Mouse (Mus musculus): ENCODE measurements around the gene Psma7. TPM values are rescaled to one million over a fixed set of nuclear protein-coding genes. Genes with fewer than 3 reads are reported as not detected.

Psma7 gene
- polyA plus RNA-seq, 1 experiment from 2014 or later, result 143 TPM

DNA sequence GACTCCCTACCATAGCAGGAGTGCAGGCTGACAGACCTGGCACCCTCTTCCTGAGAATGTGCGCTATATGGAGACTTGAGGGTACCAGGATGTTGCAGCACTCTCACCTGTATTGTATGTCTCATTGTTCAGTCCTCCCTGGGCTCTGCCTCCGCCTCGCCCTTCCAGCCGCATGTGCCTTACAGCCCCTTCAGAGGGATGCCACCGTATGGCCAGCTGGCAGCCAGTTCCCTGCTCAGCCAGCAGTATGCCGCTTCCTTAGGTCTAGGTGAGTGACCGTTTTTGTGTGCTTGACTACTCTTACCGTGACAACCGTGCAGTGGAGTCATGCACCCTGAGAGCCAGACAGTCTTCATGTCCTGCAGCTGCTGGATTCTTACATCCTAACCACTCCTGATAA lies 14.5 kb downstream of the Psma7 start:
- Histone ChIP-seq H3K36me3 (ENCODE audit: inconsistent target) (peaks cover 44% of the 10 kb centered on the region), H3K27ac (no peak overlapping the region), H3K4me3 (ENCODE audit: inconsistent target) (no peak overlapping the region), H3K79me2 (ENCODE audit: inconsistent target) (peaks cover 22% of the 10 kb centered on the region; the same call in 1 of the 2 replicates)
- WGBS (ENCODE audit: missing documents), result 88% methylated on average over 9 of the region's 9 CpGs

DNA sequence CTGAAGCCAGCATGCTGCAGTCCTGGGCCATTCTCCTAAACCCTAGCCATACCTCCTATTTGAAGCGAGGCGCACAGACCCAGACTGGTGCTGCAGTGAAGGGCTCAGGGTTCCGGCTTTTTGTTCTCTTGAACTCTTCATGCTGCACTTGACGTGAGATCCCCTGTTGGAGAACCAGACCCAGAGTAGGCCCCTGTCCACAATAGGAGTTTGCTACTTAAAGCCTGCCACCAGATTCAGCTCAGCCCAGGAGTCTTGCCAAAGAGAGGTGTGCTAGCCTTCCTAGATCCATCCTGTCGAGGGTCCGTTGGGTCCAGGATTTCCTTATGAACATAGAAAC lies 16.4 kb downstream of the Psma7 start:
- peaks cover 22% of the 10 kb centered on the region; the same call in 1 of the 2 replicates for H3K79me2 ChIP-seq (ENCODE audit: inconsistent target)
- H3K4me3 ChIP-seq (ENCODE audit: inconsistent target), result peak overlapping the region; percentile 41
- WGBS (ENCODE audit: missing documents), result 36% methylated on average over 6 of the region's 6 CpGs
- H3K27ac ChIP-seq, result no peak overlapping the region
- peaks cover 26% of the 10 kb centered on the region for H3K36me3 ChIP-seq (ENCODE audit: inconsistent target)

DNA sequence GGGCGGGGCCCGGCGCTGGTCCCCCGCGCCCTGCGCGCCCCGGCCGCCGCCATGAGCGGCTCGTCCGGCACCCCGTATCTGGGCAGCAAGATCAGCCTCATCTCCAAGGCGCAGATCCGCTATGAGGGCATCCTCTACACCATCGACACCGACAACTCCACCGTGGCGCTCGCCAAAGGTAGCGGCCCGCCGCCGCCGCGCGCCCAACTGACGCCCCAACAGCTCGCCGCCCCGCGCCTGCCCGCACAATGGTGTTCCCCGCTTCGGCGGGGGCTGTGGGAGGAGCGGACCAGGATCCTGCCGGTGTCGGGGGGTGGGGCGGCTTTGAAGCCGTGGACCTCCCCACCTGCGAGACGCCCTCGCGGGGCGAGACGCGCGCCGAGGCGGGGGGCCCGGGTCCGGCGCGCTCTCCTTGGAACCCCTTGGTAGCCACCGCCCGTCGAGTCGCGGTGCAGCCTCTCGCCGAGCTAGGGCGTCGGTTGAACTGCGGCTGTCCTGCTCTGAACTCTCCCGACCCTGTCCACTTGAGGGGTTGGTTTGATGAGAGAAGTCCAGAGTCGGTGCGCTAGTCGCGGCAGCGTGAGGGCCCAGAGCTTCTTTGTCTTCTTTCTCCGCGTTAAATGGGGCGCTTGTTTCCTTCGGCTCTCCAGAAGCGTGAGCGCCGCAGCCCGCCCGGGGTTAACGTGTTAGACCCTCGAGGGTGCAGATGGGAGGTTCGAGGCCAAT lies 16.9 kb downstream of the Psma7 start:
- Histone ChIP-seq H3K36me3 (ENCODE audit: inconsistent target) (peaks cover 21% of the 10 kb centered on the region; the same call in 1 of the 2 replicates), H3K4me3 (ENCODE audit: inconsistent target) (peak overlapping the region; percentile 41), H3K79me2 (ENCODE audit: inconsistent target) (peaks cover 22% of the 10 kb centered on the region; the same call in 1 of the 2 replicates), H3K27ac (no peak overlapping the region)
- WGBS (ENCODE audit: missing documents), result under 1% methylated on average over 55 of the region's 84 CpGs

DNA sequence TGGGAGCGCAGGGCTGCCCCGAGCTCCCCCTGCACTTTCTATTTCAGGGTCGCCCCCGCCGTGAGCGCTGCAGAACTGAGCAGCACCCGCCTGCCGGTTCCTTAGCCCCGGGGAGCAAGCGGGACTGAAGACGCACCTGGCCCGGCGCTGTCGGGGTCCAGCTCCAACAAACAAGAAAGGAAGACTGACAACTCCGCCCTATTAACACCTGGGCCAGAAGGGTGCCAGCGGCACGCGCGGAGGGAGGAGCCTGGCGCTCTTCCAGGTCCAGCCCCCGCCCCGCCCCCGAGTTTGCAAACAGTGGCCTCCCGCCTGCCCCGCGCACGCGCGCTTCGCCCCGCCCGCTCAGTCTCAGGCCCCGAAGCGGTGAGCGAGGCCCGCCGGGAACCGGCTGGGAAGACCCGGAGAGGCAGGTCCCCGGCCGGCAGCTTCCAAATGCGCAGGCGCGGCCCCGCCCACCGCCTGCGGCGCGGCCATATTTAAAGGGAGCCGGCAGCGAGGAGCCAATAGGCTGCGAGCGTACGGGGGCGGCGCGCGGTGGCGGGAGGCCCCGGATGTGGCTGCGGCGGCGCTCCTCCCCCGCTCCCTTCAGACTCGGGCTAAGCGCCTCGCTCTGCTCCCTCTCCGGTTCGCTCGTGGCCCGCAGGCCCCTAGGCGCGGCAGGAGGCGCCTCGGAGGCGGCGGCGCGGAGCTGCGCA lies 17.7 kb downstream of the Psma7 start, which contains the start of gene Lsm14b:
TSS of gene Lsm14b (plus strand) at position 587 of the 698 bp plus-strand sequence.
- Histone ChIP-seq H3K4me3 (ENCODE audit: inconsistent target) (peak within 1 kb of the TSS; percentile 47), H3K27ac (no peak within 1 kb of the TSS), H3K79me2 (ENCODE audit: inconsistent target) (peaks cover 22% of the 10 kb centered on the region; the same call in 1 of the 2 replicates), H3K36me3 (ENCODE audit: inconsistent target) (peaks cover 14% of the 10 kb centered on the region; the same call in 1 of the 2 replicates)
- WGBS (ENCODE audit: missing documents), result under 1% methylated on average over 63 of the region's 80 CpGs

DNA sequence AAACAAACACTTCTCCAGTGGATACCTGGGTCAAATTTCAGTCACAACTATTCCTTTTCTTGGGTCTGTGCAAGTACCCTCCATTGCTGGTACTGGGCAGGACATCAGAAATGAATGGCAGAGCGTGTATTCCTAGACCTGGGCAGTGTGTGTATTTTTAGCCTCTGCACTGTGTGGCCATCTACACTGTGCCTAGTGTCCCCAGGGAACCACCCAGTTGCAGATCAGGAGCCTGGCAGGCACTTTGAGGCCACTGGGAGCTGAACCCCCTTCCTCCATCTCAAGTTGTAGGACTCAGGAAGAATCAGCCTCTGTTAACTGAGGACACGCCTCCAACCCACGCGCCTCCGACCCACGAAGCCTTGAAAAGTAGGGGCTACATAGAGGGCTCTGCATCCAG lies 19.5 kb downstream of the Psma7 start:
- H3K79me2 ChIP-seq (ENCODE audit: inconsistent target), result peaks cover 22% of the 10 kb centered on the region; the same call in 1 of the 2 replicates
- no peaks in the 10 kb centered on the region for H3K36me3 ChIP-seq (ENCODE audit: inconsistent target)
- no peak overlapping the region for H3K4me3 ChIP-seq (ENCODE audit: inconsistent target)
- H3K27ac ChIP-seq, result no peak overlapping the region
- 90% methylated on average over 2 of the region's 6 CpGs for WGBS (ENCODE audit: missing documents)

DNA sequence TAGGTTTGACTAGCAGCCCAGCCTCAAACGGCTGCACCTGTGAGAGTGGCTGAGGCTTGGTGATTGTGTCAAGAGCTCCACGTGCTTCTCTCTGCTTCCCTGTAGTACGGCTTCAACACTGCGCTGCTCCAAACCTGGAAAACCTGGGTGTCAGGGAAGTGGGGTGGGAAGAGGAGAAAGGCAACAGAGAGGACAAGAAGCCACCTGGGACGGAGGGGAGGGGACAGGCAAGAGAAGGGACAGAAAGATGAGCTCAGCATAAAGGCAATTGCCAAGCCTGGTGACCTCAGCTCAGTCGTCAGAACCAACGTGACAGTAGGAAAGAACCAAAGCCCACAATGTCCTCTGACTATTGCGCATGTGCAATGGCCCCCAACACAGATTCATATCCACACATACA lies 21.3 kb downstream of the Psma7 start:
- peaks cover 5% of the 10 kb centered on the region; the same call in 1 of the 2 replicates for H3K79me2 ChIP-seq (ENCODE audit: inconsistent target)
- H3K4me3 ChIP-seq (ENCODE audit: inconsistent target), result no peak overlapping the region
- no peaks in the 10 kb centered on the region for H3K36me3 ChIP-seq (ENCODE audit: inconsistent target)
- no peak overlapping the region for H3K27ac ChIP-seq
- WGBS (ENCODE audit: missing documents), result 73% methylated on average over 7 of the region's 8 CpGs

DNA sequence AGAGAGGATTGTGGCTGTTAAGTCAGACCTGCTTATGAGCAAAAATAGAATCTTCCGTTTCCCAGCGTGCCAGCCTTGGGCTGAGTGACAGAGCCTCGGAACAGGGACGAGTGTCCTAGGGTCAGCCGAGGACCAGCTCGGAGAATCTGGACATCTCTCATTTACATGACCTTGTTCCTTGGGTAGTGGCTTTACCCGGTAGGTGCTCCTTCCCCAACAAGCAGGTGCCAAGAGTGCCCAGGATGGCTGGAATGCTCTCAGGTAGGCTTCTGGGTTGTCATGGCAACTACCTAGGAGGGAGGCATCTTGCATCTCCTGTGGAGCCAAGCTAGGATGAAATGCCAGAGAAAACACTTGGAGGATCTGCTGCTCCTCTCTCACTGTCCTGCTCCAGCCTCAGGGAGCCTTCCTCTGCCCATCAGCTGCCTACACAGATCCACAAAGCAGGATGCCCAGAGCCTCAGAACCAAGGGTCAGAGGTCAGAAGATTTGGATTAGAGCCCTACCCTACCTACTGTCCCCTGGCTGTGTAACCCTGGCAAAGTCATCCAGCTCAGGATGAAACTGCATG lies 22.1 kb downstream of the Psma7 start:
- no peaks in the 10 kb centered on the region for H3K79me2 ChIP-seq (ENCODE audit: inconsistent target)
- H3K4me3 ChIP-seq (ENCODE audit: inconsistent target), result no peak overlapping the region
- 94% methylated on average over 7 of the region's 7 CpGs for WGBS (ENCODE audit: missing documents)
- no peaks in the 10 kb centered on the region for H3K36me3 ChIP-seq (ENCODE audit: inconsistent target)
- no peak overlapping the region for H3K27ac ChIP-seq

DNA sequence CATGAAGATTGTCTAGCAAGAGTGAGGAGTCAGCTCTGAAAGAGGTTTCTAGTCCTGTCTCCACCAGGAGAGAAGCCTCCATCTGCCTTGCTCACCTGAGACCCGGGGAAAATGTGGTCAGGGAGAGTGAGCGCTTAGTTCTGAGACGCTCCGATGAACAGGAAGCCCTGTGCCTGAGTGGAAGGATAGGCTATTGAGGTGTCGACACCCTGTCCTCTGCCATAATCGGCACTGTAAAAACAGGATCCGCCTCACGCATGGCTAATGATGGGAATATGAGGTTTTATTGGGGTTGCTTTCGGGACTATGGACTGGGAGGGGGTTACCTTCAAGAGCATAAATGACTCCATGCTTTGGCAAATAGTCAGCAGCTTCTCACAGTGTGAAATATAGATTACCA lies 23.7 kb downstream of the Psma7 start:
- WGBS (ENCODE audit: missing documents), result 82% methylated on average over 8 of the region's 9 CpGs
- H3K79me2 ChIP-seq (ENCODE audit: inconsistent target), result no peaks in the 10 kb centered on the region
- no peak overlapping the region for H3K27ac ChIP-seq
- H3K4me3 ChIP-seq (ENCODE audit: inconsistent target), result no peak overlapping the region
- no peaks in the 10 kb centered on the region for H3K36me3 ChIP-seq (ENCODE audit: inconsistent target)

DNA sequence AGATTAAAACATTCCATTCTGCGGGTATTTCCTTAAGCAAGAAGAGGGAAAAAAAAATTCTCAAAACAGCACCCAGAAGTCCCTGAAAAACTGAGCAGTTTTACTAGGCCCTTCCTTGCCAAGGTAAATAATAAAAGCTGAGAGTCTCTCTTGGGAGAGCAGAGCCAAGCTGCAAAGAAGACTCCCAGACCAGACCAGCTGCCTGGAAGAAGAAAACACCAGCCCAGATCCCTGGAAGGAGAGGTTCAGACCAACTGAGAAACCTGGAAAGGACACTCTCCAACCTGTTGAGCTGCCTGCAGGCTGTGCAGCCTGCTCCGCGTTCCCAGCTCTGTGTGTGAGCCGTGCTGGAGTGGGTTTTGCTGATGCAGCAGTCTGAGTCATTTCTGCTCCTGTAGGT lies 24.6 kb downstream of the Psma7 start:
- Histone ChIP-seq H3K36me3 (ENCODE audit: inconsistent target) (no peaks in the 10 kb centered on the region), H3K79me2 (ENCODE audit: inconsistent target) (no peaks in the 10 kb centered on the region), H3K27ac (no peak overlapping the region), H3K4me3 (ENCODE audit: inconsistent target) (no peak overlapping the region)
- 94% methylated on average over 4 of the region's 4 CpGs for WGBS (ENCODE audit: missing documents)

DNA sequence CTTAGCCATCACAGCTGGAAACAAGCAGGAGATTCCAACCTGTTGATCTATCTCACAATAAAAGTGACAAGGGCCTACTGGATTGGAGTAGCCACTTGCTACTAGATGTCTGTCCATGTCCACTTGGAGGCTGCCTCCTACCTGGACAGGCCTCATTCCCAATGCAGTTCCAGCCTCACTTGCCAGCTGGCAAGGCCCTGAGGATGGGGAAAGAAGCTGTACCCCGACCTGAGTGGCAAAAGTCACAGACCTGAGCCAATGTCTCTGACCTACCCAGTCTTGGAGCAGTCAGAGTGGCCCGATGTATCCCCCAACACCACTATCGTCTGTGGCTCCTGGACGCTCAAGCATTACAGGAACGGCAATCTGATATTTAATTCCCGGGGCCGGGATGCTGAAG lies 28.5 kb downstream of the Psma7 start:
- no peak overlapping the region for H3K27ac ChIP-seq
- WGBS (ENCODE audit: missing documents), result 89% methylated on average over 7 of the region's 7 CpGs
- no peaks in the 10 kb centered on the region for H3K79me2 ChIP-seq (ENCODE audit: inconsistent target)
- H3K36me3 ChIP-seq (ENCODE audit: inconsistent target), result no peaks in the 10 kb centered on the region
- H3K4me3 ChIP-seq (ENCODE audit: inconsistent target), result no peak overlapping the region

DNA sequence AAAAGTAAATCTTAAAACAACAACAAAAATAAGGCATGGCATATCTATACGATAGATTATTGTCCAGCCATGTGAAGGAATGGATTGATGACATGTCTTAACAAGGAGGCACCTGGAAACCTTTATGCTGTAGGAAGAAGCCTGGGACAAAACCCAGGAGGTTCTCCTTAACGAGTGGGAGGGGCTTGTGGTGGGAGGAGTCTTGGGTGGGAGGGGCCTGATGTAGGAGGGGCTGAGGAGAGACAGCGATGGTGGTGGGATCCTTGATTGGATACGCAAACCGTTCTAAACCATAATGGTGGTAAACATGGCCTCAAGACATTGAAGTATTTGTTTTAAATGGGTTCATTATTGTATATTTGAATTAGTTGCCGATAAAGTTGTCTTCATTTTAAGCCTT lies 30.9 kb downstream of the Psma7 start:
- Histone ChIP-seq H3K27ac (no peak overlapping the region), H3K79me2 (ENCODE audit: inconsistent target) (no peaks in the 10 kb centered on the region), H3K4me3 (ENCODE audit: inconsistent target) (no peak overlapping the region), H3K36me3 (ENCODE audit: inconsistent target) (no peaks in the 10 kb centered on the region)
- 92% methylated on average over 6 of the region's 6 CpGs for WGBS (ENCODE audit: missing documents)

DNA sequence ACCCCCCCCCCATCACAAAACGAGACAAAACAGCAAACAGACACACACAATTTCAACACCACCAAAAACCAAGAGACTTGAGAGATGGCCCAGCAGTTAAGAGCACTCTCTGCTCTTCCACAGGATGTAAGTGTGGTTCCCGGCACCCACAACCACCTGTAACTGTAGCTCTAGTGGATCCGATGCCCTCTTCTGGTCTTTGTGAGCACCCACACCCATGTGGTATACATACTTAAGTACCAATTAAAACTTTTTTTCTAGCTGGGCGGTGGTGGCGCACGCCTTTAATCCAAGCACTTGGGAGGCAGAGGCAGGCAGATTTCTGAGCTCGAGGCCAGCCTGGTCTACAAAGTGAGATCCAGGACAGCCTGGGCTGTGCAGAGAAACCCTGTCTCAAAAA lies 31.5 kb downstream of the Psma7 start:
- H3K79me2 ChIP-seq (ENCODE audit: inconsistent target), result no peaks in the 10 kb centered on the region
- H3K4me3 ChIP-seq (ENCODE audit: inconsistent target), result no peak overlapping the region

DNA sequence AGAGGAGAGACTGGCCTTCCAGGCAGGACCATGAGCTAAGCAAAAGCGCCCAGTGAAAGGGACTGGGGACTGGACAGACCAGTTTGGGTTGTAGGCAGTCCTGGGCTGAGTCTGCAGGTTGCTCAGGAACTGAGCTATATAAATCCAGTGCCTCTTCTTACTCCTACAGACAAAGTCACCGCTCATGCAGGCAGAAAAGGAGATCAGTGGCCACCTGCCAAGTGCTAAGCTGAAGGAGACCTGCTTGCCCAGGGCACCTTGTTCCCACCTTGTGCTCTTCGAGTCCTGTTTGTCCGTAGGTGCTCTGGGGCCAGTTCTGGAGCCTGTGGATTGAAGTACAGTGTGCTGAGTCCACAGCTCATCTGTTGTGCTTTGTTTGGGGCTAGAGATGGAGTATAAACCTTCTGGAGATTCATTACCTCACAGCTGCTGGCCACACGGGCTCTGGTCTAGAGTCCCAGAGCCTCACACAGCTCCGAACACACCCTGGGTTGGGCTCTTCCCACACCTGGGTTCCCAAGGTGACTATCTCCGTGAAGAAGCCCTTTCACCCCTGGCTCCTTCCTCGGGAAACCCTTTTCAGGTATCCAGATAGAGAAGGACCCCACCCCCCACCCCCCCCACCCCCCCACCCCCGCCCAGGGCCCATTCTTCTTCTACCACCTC lies 35.7 kb downstream of the Psma7 start:
- Histone ChIP-seq H3K27ac (no peak overlapping the region), H3K79me2 (ENCODE audit: inconsistent target) (no peaks in the 10 kb centered on the region), H3K4me3 (ENCODE audit: inconsistent target) (no peak overlapping the region), H3K36me3 (ENCODE audit: inconsistent target) (no peaks in the 10 kb centered on the region)
- WGBS (ENCODE audit: missing documents), result 65% methylated on average over 9 of the region's 9 CpGs

More for the DNA sequence above, 31.5 kb downstream of the Psma7 start:
- WGBS (ENCODE audit: missing documents), result 95% methylated on average over 6 of the region's 7 CpGs
- H3K27ac ChIP-seq, result no peak overlapping the region
- no peaks in the 10 kb centered on the region for H3K36me3 ChIP-seq (ENCODE audit: inconsistent target)

DNA sequence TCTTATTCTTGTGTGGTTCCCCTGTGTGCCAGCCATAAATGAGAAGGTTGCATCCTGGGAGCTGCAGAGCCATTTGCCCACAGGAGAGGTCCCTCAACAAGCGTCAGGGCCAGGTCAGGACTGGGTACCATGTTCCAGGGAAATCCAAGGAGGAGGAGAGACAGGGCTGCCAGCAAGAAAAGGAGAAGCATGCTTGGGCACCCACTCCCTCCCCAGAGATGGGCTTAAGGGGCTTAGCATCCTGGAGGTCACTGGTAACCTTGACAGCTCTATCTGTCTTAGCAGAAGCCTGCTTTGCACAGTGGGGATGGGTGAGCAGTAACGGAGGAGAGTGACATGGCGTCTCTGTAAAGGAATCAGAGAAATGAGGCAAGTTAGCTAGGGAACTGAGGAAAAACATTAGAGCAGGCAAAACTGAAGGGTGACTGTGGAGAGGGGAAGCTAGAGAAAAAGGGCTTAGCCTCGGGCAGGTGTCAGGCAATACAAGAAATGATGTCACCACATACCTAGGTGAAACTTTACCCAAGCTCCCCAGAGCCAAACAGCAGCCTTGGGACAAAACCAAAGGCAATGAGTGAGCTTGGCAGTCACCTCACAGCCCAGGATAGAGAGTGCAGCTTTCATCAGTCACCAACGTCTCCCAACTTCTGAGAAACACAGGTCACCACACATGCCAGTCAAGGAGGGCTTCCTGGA lies 36.4 kb downstream of the Psma7 start:
- 65% methylated on average over 5 of the region's 5 CpGs for WGBS (ENCODE audit: missing documents)
- Histone ChIP-seq H3K27ac (no peak overlapping the region), H3K4me3 (ENCODE audit: inconsistent target) (no peak overlapping the region), H3K36me3 (ENCODE audit: inconsistent target) (no peaks in the 10 kb centered on the region), H3K79me2 (ENCODE audit: inconsistent target) (no peaks in the 10 kb centered on the region)
